Mouse (Mus musculus) kidney, embryonic 16.5 days (tissue): ENCODE measurements at regions not wholly inside any gene's neighbourhood (a gene's known extent, or its start where the extent isn't known, plus 50 kb on each side); places are given as distances from the start of the nearest gene placed in this dataset.

Experiments
- ATAC-seq: fragments of 200-750 bp; cut with Nextera tagmentation; 2 replicates; pipeline ENCODE4 v1.8.0; 2017; ENCODE audit warnings: moderate TSS enrichment; ENCODE audit not compliant: low FRiP score, low TSS enrichment
- H3K27ac ChIP-seq: fragments of 300-500 bp; sonication (generic); 2 replicates; pipeline ENCODE4 v1.5.1; 2014; ENCODE audit warnings: low read length
- H3K27me3 ChIP-seq: fragments of 300-500 bp; sonication (generic); 2 replicates; pipeline ENCODE4 v1.6.1; 2014; ENCODE audit warnings: low read length, control low read depth, mixed read lengths; ENCODE audit not compliant: insufficient read depth
- H3K36me3 ChIP-seq: fragments of 300-500 bp; sonication (generic); 2 replicates; pipeline ENCODE4 v1.6.1; 2014; ENCODE audit warnings: low read length, control low read depth, mixed read lengths; ENCODE audit not compliant: insufficient read depth
- H3K4me1 ChIP-seq: fragments of 300-500 bp; sonication (generic); 2 replicates; pipeline ENCODE4 v1.6.1; 2014; ENCODE audit warnings: low read length, control low read depth, mixed read lengths; ENCODE audit not compliant: insufficient read depth
- H3K4me2 ChIP-seq: fragments of 300-500 bp; sonication (generic); replicated peaks from 2 replicates; pipeline ENCODE4 v1.6.1; 2014; ENCODE audit warnings: low read depth, low read length
- H3K4me3 ChIP-seq: fragments of 300-500 bp; sonication (generic); 2 replicates; pipeline ENCODE4 v1.5.1; 2014; ENCODE audit warnings: mild to moderate bottlenecking, low read length
- H3K9ac ChIP-seq: fragments of 300-500 bp; sonication (generic); replicated peaks from 2 replicates; pipeline ENCODE4 v1.6.1; 2014; ENCODE audit warnings: low read length
- H3K9me3 ChIP-seq: fragments of 300-500 bp; sonication (generic); 2 replicates; pipeline ENCODE4 v1.6.1; 2016; ENCODE audit warnings: low read length, control low read depth
- WGBS: fragments of 180-500 bp; shearing (Covaris S2); extraction: QIAGEN DNeasy Blood & Tissue Kit; methylation state at CpG from one replicate; pipeline ENCODE4 v1.1.7; 2014; 5-methylcytosine and 5-hydroxymethylcytosine counted together

DNA sequence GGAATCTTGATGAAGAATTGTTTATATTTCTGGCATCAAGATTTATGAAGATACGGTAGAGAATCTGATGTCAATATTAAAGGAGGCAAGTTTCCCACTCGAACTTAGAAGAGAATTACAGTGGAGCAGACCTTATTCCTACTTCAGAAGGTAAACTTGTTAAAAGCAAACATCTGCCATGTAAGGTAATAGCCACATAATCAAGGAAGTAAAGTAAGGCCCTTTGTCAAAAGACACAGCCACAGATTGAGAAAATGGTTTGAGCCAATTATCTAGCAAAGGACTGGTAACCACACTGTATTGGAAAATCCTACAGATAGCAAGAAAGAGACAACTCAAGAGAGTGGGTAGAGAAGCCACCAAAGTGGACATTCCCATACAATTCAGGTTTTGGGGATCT is 111.4 kb upstream of the Gm5148 start:
- H3K9me3 ChIP-seq = no peaks in the 10 kb centered on the region
- ATAC-seq = no peak
- no peak overlapping the region for H3K4me2 ChIP-seq
- H3K4me1 ChIP-seq = no peaks in the 10 kb centered on the region
- H3K9ac ChIP-seq = no peak overlapping the region
- 83% methylated on average over 2 of the region's 2 CpGs for WGBS
- H3K27me3 ChIP-seq = no peaks in the 10 kb centered on the region
- no peaks in the 10 kb centered on the region for H3K36me3 ChIP-seq
- no peak overlapping the region for H3K27ac ChIP-seq
- no peak overlapping the region for H3K4me3 ChIP-seq

GRCm38 (mm10) chr3:37835135-37835534 is 110.8 kb upstream of the Gm5148 start:
- no peak for ATAC-seq
- Histone ChIP-seq H3K9me3 (no peaks in the 10 kb centered on the region), H3K4me1 (no peaks in the 10 kb centered on the region), H3K9ac (no peak overlapping the region), H3K36me3 (no peaks in the 10 kb centered on the region), H3K27me3 (no peaks in the 10 kb centered on the region), H3K4me2 (no peak overlapping the region), H3K4me3 (no peak overlapping the region), H3K27ac (no peak overlapping the region)
- 81% methylated on average over 5 of the region's 5 CpGs for WGBS

DNA sequence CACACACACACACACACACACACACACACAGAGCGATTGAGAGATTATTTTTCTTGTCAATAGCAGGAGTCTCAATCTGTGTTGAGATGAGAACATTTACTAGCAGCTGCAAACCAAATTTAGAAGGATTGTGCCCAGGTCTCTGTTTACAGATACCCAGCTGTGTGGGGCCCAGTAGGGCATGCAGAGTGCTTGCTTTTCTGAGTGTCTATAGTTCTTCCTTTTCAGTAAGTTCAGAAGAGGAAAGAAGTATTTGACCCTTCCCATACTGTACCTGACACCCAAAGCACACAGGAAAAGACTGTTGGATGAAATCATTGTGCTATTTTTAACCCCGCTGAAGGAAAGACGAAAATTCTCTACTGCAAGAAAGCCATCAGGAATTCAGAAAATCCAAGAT is 110.3 kb upstream of the Gm5148 start:
- WGBS = 66% methylated on average over 3 of the region's 3 CpGs
- Histone ChIP-seq H3K9ac (no peak overlapping the region), H3K27me3 (no peaks in the 10 kb centered on the region), H3K36me3 (no peaks in the 10 kb centered on the region), H3K4me1 (no peaks in the 10 kb centered on the region), H3K4me2 (no peak overlapping the region), H3K9me3 (no peaks in the 10 kb centered on the region), H3K4me3 (no peak overlapping the region), H3K27ac (no peak overlapping the region)
- ATAC-seq = no peak

DNA sequence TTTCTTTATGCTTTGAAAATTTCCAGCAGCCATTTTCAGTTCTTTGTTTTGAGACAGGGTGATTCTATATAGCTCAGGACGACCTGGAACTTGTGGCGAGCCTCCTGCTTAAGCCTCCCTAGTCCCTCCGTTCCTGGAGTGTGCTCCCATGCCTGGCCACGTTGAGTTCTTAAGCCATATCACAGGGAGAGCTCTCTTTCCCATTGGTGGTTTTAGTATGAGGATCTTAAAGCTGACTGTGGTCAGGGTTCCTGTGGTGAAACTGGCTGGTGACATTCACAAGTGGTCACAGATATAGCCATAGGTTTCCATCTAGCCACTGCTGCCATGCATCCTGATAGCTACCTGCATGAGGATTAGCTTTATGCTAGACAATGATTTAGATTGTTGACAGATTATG is 109.1 kb upstream of the Gm5148 start:
- no peaks in the 10 kb centered on the region for H3K4me1 ChIP-seq
- no peaks in the 10 kb centered on the region for H3K9me3 ChIP-seq
- no peaks in the 10 kb centered on the region for H3K36me3 ChIP-seq
- H3K27me3 ChIP-seq = no peaks in the 10 kb centered on the region
- ATAC-seq = no peak
- no peak overlapping the region for H3K27ac ChIP-seq
- H3K9ac ChIP-seq = no peak overlapping the region
- 86% methylated on average over 4 of the region's 4 CpGs for WGBS
- H3K4me3 ChIP-seq = no peak overlapping the region
- H3K4me2 ChIP-seq = no peak overlapping the region

DNA sequence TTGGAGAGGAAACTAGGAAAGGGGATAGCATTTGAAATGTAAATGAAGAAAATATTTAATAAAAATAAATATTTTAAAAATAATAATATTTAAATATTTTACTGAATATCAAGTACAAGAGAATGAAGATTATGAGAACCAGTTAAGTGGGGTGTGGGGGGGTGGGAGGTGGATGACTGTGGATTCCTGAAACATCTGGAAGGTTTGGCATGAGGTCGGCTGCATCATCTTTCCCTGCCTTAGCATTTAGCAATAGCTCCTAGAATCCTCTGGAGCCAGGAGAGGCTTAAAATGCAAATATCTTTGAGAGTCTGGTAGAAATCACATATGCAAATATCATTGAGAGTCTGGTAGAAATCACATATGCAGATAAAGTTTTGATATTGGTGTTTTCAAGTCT is 103.3 kb upstream of the Gm5148 start:
- no peak overlapping the region for H3K4me2 ChIP-seq
- H3K9ac ChIP-seq = no peak overlapping the region
- H3K9me3 ChIP-seq = no peaks in the 10 kb centered on the region; the same call in 1 of the 2 replicates
- H3K36me3 ChIP-seq = no peaks in the 10 kb centered on the region
- H3K27me3 ChIP-seq = no peaks in the 10 kb centered on the region
- H3K4me3 ChIP-seq = no peak overlapping the region
- no peaks in the 10 kb centered on the region for H3K4me1 ChIP-seq
- H3K27ac ChIP-seq = no peak overlapping the region
- WGBS = 81% methylated on average over 1 of the region's 1 CpGs
- ATAC-seq = no peak

- no peak overlapping the region for H3K4me2 ChIP-seq
- no peaks in the 10 kb centered on the region for H3K36me3 ChIP-seq
- no peaks in the 10 kb centered on the region; the same call in 1 of the 2 replicates for H3K9me3 ChIP-seq
- no peaks in the 10 kb centered on the region for H3K4me1 ChIP-seq
- 96% methylated on average over 4 of the region's 4 CpGs for WGBS
- no peaks in the 10 kb centered on the region for H3K27me3 ChIP-seq
- no peak overlapping the region for H3K9ac ChIP-seq
- H3K4me3 ChIP-seq = no peak overlapping the region
- no peak overlapping the region for H3K27ac ChIP-seq
- no peak for ATAC-seq
Measured at GRCm38 (mm10) chr3:37825602-37826001, 101.3 kb upstream of the Gm5148 start.

DNA sequence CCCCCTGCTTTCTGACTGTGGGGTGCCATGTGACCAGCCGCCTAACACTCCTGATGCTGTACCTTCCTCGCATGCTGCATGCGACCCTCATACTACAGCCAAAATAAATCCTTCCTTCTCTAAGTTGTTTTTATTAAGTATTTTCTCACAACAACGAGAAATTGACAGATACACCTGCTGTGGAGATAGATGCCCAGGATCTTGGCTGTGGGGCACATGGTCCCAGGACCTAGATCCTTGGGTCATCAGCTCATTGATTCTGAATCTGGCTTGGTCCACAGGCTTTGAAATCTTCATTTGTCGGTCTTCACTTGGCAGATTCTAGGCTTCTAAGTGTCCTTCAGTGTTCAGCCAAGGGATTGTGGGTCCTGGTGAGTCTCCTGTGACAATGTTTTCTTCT is 100.4 kb upstream of the Gm5148 start:
- no peaks in the 10 kb centered on the region for H3K27me3 ChIP-seq
- no peaks in the 10 kb centered on the region for H3K4me1 ChIP-seq
- WGBS = 87% methylated on average over 5 of the region's 5 CpGs
- H3K36me3 ChIP-seq = no peaks in the 10 kb centered on the region
- ATAC-seq = no peak
- H3K9ac ChIP-seq = no peak overlapping the region
- no peaks in the 10 kb centered on the region; the same call in 1 of the 2 replicates for H3K9me3 ChIP-seq
- no peak overlapping the region for H3K4me2 ChIP-seq
- H3K27ac ChIP-seq = no peak overlapping the region
- no peak overlapping the region for H3K4me3 ChIP-seq

DNA sequence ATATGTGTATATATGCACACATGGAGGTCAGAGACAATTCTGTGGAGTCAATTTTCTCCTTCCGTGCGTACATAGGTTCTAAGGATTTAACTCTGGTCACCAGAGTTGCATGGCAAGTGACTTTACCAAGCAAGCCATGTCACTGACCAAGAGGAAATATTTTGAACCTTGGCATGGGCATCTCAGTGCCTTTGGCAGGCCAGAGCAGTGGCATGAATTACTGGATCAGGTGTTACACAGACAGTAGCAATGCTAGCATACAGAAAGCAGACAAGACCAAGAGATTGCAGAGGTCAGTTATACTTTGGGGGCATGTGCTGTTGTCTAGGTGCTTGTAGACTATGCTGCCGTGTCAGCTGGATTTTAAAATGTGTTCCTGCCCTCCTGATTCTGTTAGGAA is 95.2 kb upstream of the Gm5148 start:
- no peak overlapping the region for H3K4me3 ChIP-seq
- H3K4me2 ChIP-seq = no peak overlapping the region
- ATAC-seq = no peak
- 88% methylated on average over 3 of the region's 3 CpGs for WGBS
- no peak overlapping the region for H3K9ac ChIP-seq
- H3K27ac ChIP-seq = no peak overlapping the region
- H3K4me1 ChIP-seq = 0 out of 2 replicates have a peak, but pooled peaks cover 3% of the 10 kb centered on the region
- H3K36me3 ChIP-seq = no peaks in the 10 kb centered on the region
- H3K9me3 ChIP-seq = no peaks in the 10 kb centered on the region; the same call in 1 of the 2 replicates
- no peaks in the 10 kb centered on the region for H3K27me3 ChIP-seq

DNA sequence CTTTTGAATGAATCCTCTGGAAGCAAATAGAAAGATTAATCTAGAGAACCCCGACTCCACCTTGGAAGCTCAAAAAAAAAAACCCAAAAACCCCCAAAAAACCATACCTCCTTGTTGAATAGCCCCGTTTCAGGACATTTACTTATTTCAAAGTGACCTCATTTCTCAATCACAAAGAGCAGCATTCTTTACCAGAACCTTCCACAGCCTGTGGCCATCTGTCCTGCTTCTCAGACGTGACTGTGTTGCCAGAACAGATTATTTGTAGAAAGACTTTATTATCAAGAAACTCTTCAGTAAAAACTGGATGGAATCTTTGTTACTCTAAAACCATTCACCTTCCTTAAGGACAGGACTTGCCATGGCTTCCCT is 93.1 kb upstream of the Gm5148 start:
- WGBS = 85% methylated on average over 3 of the region's 3 CpGs
- no peaks in the 10 kb centered on the region for H3K36me3 ChIP-seq
- 0 out of 2 replicates have a peak, but pooled peaks cover 3% of the 10 kb centered on the region for H3K4me1 ChIP-seq
- H3K27ac ChIP-seq = no peak overlapping the region
- no peaks in the 10 kb centered on the region for H3K9me3 ChIP-seq
- H3K27me3 ChIP-seq = no peaks in the 10 kb centered on the region
- H3K4me2 ChIP-seq = no peak overlapping the region
- ATAC-seq = no peak
- H3K4me3 ChIP-seq = no peak overlapping the region
- no peak overlapping the region for H3K9ac ChIP-seq

- no peaks in the 10 kb centered on the region for H3K36me3 ChIP-seq
- 65% methylated on average over 6 of the region's 6 CpGs for WGBS
Measured at GRCm38 (mm10) chr3:37816781-37817433, 92.6 kb upstream of the Gm5148 start.

More at GRCm38 (mm10) chr3:37816781-37817433, 92.6 kb upstream of the Gm5148 start:
- H3K9ac ChIP-seq = no peak overlapping the region
- no peaks in the 10 kb centered on the region for H3K27me3 ChIP-seq
- no peak overlapping the region for H3K4me3 ChIP-seq
- 0 out of 2 replicates have a peak, but pooled peaks cover 3% of the 10 kb centered on the region for H3K4me1 ChIP-seq
- no peak for ATAC-seq
- H3K4me2 ChIP-seq = no peak overlapping the region
- no peak overlapping the region for H3K27ac ChIP-seq
- H3K9me3 ChIP-seq = no peaks in the 10 kb centered on the region
